27 mouse cellular contexts compared by ENCODE assay signal in genomic region chr4:66158714-66159113, GRCm38 (mm10).
"Had no signal": no experiment of that assay in that cellular context is flagged by ENCODE, and none has a peak within 500 bp of the region (broad histone marks: within the 10 kb centered on the region; RNA-seq: fewer than 3 reads in every experiment).

No protein-coding gene starts in this region.

- ATAC-seq: hindbrain, postnatal 0 days; intestine, embryonic 16.5 days; liver, embryonic 12.5 days had no signal

- H3K27me3 ChIP-seq: heart, embryonic 13.5 days; heart, embryonic 15.5 days; hindbrain, embryonic 13.5 days; hindbrain, embryonic 15.5 days; kidney, embryonic 15.5 days; limb, embryonic 13.5 days; limb, embryonic 15.5 days; liver, embryonic 12.5 days had no signal

- H3K4me3 ChIP-seq: gastrocnemius, adult 2 months; heart, adult 2 months; heart, embryonic 13.5 days; heart, embryonic 15.5 days; hindbrain, embryonic 13.5 days; hindbrain, embryonic 15.5 days; kidney, embryonic 15.5 days; limb, embryonic 13.5 days; limb, embryonic 15.5 days; liver, embryonic 12.5 days had no signal

- DNase-seq: gastrocnemius, adult 2 months; gastrocnemius, postnatal 14 days; gastrocnemius, postnatal 36 days; heart, adult 11 months; heart, adult 2 months; heart, postnatal 14 days; heart, postnatal 36 days; kidney, adult 11 months; kidney, adult 2 months; kidney, adult 9 months; kidney, postnatal 14 days; kidney, postnatal 36 days; layer of hippocampus, adult 9-11 months; layer of hippocampus, postnatal 36 days; left cerebral cortex, postnatal 4 days had no signal

- H3K4me1 ChIP-seq: heart, embryonic 13.5 days; heart, embryonic 15.5 days; hindbrain, embryonic 13.5 days; hindbrain, embryonic 15.5 days; kidney, embryonic 15.5 days; limb, embryonic 13.5 days; limb, embryonic 15.5 days; liver, embryonic 12.5 days had no signal

- H3K27ac ChIP-seq: gastrocnemius, adult 2 months; heart, embryonic 13.5 days; hindbrain, embryonic 13.5 days; hindbrain, embryonic 15.5 days; hindbrain, postnatal 0 days; kidney, embryonic 15.5 days; kidney, postnatal 0 days; limb, embryonic 13.5 days; limb, embryonic 15.5 days; liver, embryonic 12.5 days; liver, embryonic 14.5 days had no signal
